Mouse (Mus musculus): ENCODE results near the gene Vmn2r71. TPM values are rescaled to one million over a fixed set of nuclear protein-coding genes. Genes with fewer than 3 reads are reported as not detected.

Gene Vmn2r71
- not detected in 2 replicates for polyA plus RNA-seq (2015; fragmentation: Nextera tagmentation; extraction: Ambion mirVana)

GRCm38 (mm10) chr7:85562787-85563186 lies at the start of gene Vmn2r71:
Gene Vmn2r71, plus strand, starts transcription at chr7:85563087.
- Histone ChIP-seq H3K9ac (ENCODE audit: low read length) (no peak within 1 kb of the TSS), H3K36me3 (ENCODE audit: control insufficient read depth, insufficient read depth, low read length) (no peaks in the 10 kb centered on the region), H3K4me1 (ENCODE audit: control insufficient read depth, insufficient read depth, low read length) (no peaks in the 10 kb centered on the region), H3K9me3 (replicated peaks; ENCODE audit: control insufficient read depth, low read length) (no peaks in the 10 kb centered on the region), H3K4me3 (replicated peaks; ENCODE audit: low read length) (no peak within 1 kb of the TSS), H3K27me3 (ENCODE audit: control insufficient read depth, insufficient read depth, low read length) (no peaks in the 10 kb centered on the region), H3K27ac (ENCODE audit: low read length) (no peak within 1 kb of the TSS), H3K4me2 (ENCODE audit: low read depth, low read length) (no peak within 1 kb of the TSS)
- 82% methylated on average over 5 of the region's 5 CpGs for WGBS
- no peak for ATAC-seq (ENCODE audit: insufficient read depth, low FRiP score)

GRCm38 (mm10) chr7:85542108-85542507 lies 20.8 kb upstream of the Vmn2r71 start:
- ATAC-seq (ENCODE audit: insufficient read depth, low FRiP score) = no peak
- Histone ChIP-seq H3K9me3 (replicated peaks; ENCODE audit: control insufficient read depth, low read length) (peaks cover 11% of the 10 kb centered on the region), H3K27ac (ENCODE audit: low read length) (no peak overlapping the region), H3K4me1 (ENCODE audit: control insufficient read depth, insufficient read depth, low read length) (no peaks in the 10 kb centered on the region), H3K9ac (ENCODE audit: low read length) (no peak overlapping the region), H3K27me3 (ENCODE audit: control insufficient read depth, insufficient read depth, low read length) (no peaks in the 10 kb centered on the region), H3K4me3 (replicated peaks; ENCODE audit: low read length) (no peak overlapping the region), H3K4me2 (ENCODE audit: low read depth, low read length) (no peak overlapping the region), H3K36me3 (ENCODE audit: control insufficient read depth, insufficient read depth, low read length) (no peaks in the 10 kb centered on the region)
- 80% methylated on average over 2 of the region's 2 CpGs for WGBS

- Histone ChIP-seq H3K4me1 (ENCODE audit: control insufficient read depth, insufficient read depth, low read length) (no peaks in the 10 kb centered on the region), H3K27ac (ENCODE audit: low read length) (no peak overlapping the region), H3K4me2 (ENCODE audit: low read depth, low read length) (no peak overlapping the region), H3K4me3 (replicated peaks; ENCODE audit: low read length) (no peak overlapping the region), H3K36me3 (ENCODE audit: control insufficient read depth, insufficient read depth, low read length) (no peaks in the 10 kb centered on the region), H3K9me3 (replicated peaks; ENCODE audit: control insufficient read depth, low read length) (peaks cover 11% of the 10 kb centered on the region), H3K9ac (ENCODE audit: low read length) (no peak overlapping the region), H3K27me3 (ENCODE audit: control insufficient read depth, insufficient read depth, low read length) (no peaks in the 10 kb centered on the region)
- no peak for ATAC-seq (ENCODE audit: insufficient read depth, low FRiP score)
- WGBS = 65% methylated on average over 2 of the region's 2 CpGs
These were observed 19.8 kb upstream of the Vmn2r71 start for GRCm38 (mm10) chr7:85543118-85543517.

- Histone ChIP-seq H3K27me3 (ENCODE audit: control insufficient read depth, insufficient read depth, low read length) (no peaks in the 10 kb centered on the region), H3K4me3 (replicated peaks; ENCODE audit: low read length) (no peak within 1 kb of the TSS), H3K36me3 (ENCODE audit: control insufficient read depth, insufficient read depth, low read length) (no peaks in the 10 kb centered on the region), H3K27ac (ENCODE audit: low read length) (no peak within 1 kb of the TSS), H3K4me2 (ENCODE audit: low read depth, low read length) (no peak within 1 kb of the TSS), H3K9ac (ENCODE audit: low read length) (no peak within 1 kb of the TSS), H3K9me3 (replicated peaks; ENCODE audit: control insufficient read depth, low read length) (no peaks in the 10 kb centered on the region), H3K4me1 (ENCODE audit: control insufficient read depth, insufficient read depth, low read length) (no peaks in the 10 kb centered on the region)
- ATAC-seq (ENCODE audit: insufficient read depth, low FRiP score) = no peak
- 70% methylated on average over 2 of the region's 2 CpGs for WGBS
These were observed 6.2 kb downstream of the Vmn2r71 start, which contains the start of gene Vmn2r70 for GRCm38 (mm10) chr7:85569092-85569491. Gene Vmn2r70, minus strand, starts transcription at chr7:85569192.

Other genes with a start within 250 kb of the Vmn2r71 start
- not detected in 2 replicates for gene Vmn2r69, start 147.2 kb upstream of the Vmn2r71 start, polyA plus RNA-seq (2015; fragmentation: Nextera tagmentation; extraction: Ambion mirVana)
- gene Vmn2r70, start 6.1 kb downstream of the Vmn2r71 start, polyA plus RNA-seq (2015; fragmentation: Nextera tagmentation; extraction: Ambion mirVana) = not detected in 2 replicates
- gene Vmn2r72, start 192.0 kb downstream of the Vmn2r71 start, polyA plus RNA-seq (2015; fragmentation: Nextera tagmentation; extraction: Ambion mirVana) = not detected in 2 replicates